Mouse (Mus musculus) limb, embryonic 10.5 days (tissue): ENCODE results near the gene Vmn2r17. TPM values are rescaled to one million over a fixed set of nuclear protein-coding genes. Genes with fewer than 3 reads are reported as not detected.
A peak's percentile ranks its signal among the peaks of the same experiment; 100 is the strongest.

Experiments used
- DNase-seq: peaks from one replicate; pipeline ENCODE4 v3.0.0-alpha.2; 2017; ENCODE audit warnings: low spot score
- H3K27ac ChIP-seq: fragments of 300-500 bp; sonication (generic); 2 replicates; pipeline ENCODE4 v1.5.1; 2016; ENCODE audit warnings: mild to moderate bottlenecking
- H3K27me3 ChIP-seq: fragments of 300-500 bp; sonication (generic); 2 replicates; pipeline ENCODE4 v1.6.1; 2016; ENCODE audit warnings: low read depth, mild to moderate bottlenecking; ENCODE audit not compliant: poor library complexity, severe bottlenecking
- H3K36me3 ChIP-seq: fragments of 300-500 bp; sonication (generic); 2 replicates; pipeline ENCODE4 v1.6.1; 2016; ENCODE audit warnings: mild to moderate bottlenecking, moderate library complexity
- H3K4me1 ChIP-seq: fragments of 300-500 bp; sonication (generic); 2 replicates; pipeline ENCODE4 v1.6.1; 2016
- H3K4me3 ChIP-seq: fragments of 300-500 bp; sonication (generic); 2 replicates; pipeline ENCODE4 v1.5.1; 2016; ENCODE audit warnings: mild to moderate bottlenecking, moderate library complexity
- H3K9me3 ChIP-seq: fragments of 300-500 bp; sonication (generic); replicated peaks from 2 replicates; pipeline ENCODE4 v1.6.1; 2016; ENCODE audit warnings: mild to moderate bottlenecking
- WGBS: fragments of 180-500 bp; shearing (Covaris S2); methylation state at CpG from one replicate; pipeline ENCODE4 v1.1.7; 2016; 5-methylcytosine and 5-hydroxymethylcytosine counted together
- polyA plus RNA-seq: library from polyadenylated mRNA; unstranded; fragments of >200 nt; fragmentation: Nextera tagmentation; extraction: Ambion mirVana; gene quantifications from 2 replicates; pipeline ENCODE4 v1.2.1, GENCODE M21; 2016

Vmn2r17 gene
- polyA plus RNA-seq, result not detected in 2 replicates

GRCm38 (mm10) chr5:109419388-109419787 lies at the start of gene Vmn2r17:
Gene Vmn2r17, plus strand, starts transcription at chr5:109419688.
- 67% methylated on average over 2 of the region's 2 CpGs for WGBS
- Histone ChIP-seq H3K4me3 (no peak within 1 kb of the TSS), H3K36me3 (no peaks in the 10 kb centered on the region), H3K27ac (no peak within 1 kb of the TSS), H3K27me3 (no peaks in the 10 kb centered on the region), H3K9me3 (no peaks in the 10 kb centered on the region), H3K4me1 (no peaks in the 10 kb centered on the region)
- no peak for DNase-seq

GRCm38 (mm10) chr5:109466576-109467506 lies 47.4 kb downstream of the Vmn2r17 start:
- peak; percentile 31 for DNase-seq
- no peaks in the 10 kb centered on the region for H3K4me1 ChIP-seq
- H3K9me3 ChIP-seq, result no peaks in the 10 kb centered on the region
- WGBS, result 22% methylated on average over 20 of the region's 21 CpGs
- no peaks in the 10 kb centered on the region for H3K36me3 ChIP-seq
- no peaks in the 10 kb centered on the region for H3K27me3 ChIP-seq
- H3K27ac ChIP-seq, result no peak overlapping the region
- H3K4me3 ChIP-seq, result peak overlapping the region; percentile 44

- WGBS, result 6% methylated on average over 1 of the region's 1 CpGs
- H3K27ac ChIP-seq, result no peak overlapping the region
- no peak overlapping the region for H3K4me3 ChIP-seq
- no peaks in the 10 kb centered on the region for H3K9me3 ChIP-seq
- no peak for DNase-seq
- no peaks in the 10 kb centered on the region for H3K36me3 ChIP-seq
- no peaks in the 10 kb centered on the region for H3K27me3 ChIP-seq
- no peaks in the 10 kb centered on the region for H3K4me1 ChIP-seq
Measured at GRCm38 (mm10) chr5:109506729-109507128, 87.2 kb downstream of the Vmn2r17 start.

Other genes starting within 250 kb of the Vmn2r17 start
- gene Vmn2r13, start 227.5 kb upstream of the Vmn2r17 start, polyA plus RNA-seq, result not detected in 2 replicates
- gene Vmn2r14, start 195.0 kb upstream of the Vmn2r17 start, polyA plus RNA-seq, result not detected in 2 replicates
- gene Vmn2r15, start 122.0 kb upstream of the Vmn2r17 start, polyA plus RNA-seq, result not detected in 2 replicates
- not detected in 2 replicates for gene Vmn2r16, start 89.5 kb upstream of the Vmn2r17 start, polyA plus RNA-seq
- gene Crlf2, start 139.3 kb downstream of the Vmn2r17 start, polyA plus RNA-seq, result 7.0 and 8.1 TPM in 2 replicates